Mouse (Mus musculus): ENCODE measurements around the gene Gstm6.
"Not testable (repeated sequence)": the region's sequence is repeated elsewhere in the genome, so short reads cannot be mapped to it uniquely, and the experiment has no call there.

Gstm6 gene

GRCm38 (mm10) chr3:107895720-107896569 is 47.6 kb downstream of the Gstm6 start, which contains the start of gene Gstm5:
TSS of gene Gstm5 (plus strand) at chr3:107895821.
- peak; percentile 90 for DNase-seq (ENCODE audit: extremely low read depth, insufficient read length, low spot score)

DNA sequence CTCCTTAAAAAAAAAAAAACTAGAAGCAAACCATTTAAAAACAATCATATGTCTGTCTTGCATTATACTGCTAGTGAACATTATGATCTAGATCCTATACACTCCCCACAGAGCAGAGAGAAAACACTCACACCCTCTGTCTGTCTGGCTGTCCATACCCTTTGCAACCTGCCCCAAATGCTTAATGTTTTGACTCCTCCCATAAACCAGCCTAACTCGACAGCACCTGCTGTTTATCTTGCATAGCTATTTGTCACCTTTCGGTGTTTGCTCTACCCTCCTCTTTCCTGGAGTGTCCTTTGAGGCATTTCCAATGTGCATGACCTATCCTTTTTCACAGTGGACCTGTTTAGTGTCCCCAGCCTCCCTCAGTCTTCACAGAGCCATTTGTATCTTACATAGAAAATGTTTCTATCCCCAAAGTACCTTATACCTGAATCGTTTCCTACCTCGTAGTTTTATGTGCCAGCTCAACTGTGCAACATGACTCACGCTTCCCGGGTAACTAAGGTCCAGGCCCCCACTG is 48.3 kb downstream of the Gstm6 start:
- no peak for DNase-seq (ENCODE audit: extremely low read depth, insufficient read length, low spot score)

GRCm38 (mm10) chr3:107889236-107889635 is 54.3 kb downstream of the Gstm6 start:
- DNase-seq (ENCODE audit: extremely low read depth, insufficient read length, low spot score), result not testable (repeated sequence)
